Mouse (Mus musculus) stomach, postnatal 0 days (tissue): ENCODE measurements at regions not wholly inside any gene's neighbourhood (a gene's known extent, or its start where the extent isn't known, plus 50 kb on each side); places are given as distances from the start of the nearest gene placed in this dataset.

Source experiments
- CTCF ChIP-seq: IDR thresholded peaks from 2 replicates; pipeline ENCODE4 v1.5.1; 2016; ENCODE audit warnings: antibody characterized with exemption, low read depth, mild to moderate bottlenecking, moderate library complexity
- EP300 ChIP-seq: optimal IDR thresholded peaks from 2 replicates; pipeline ENCODE3; 2016; ENCODE audit warnings: antibody characterized with exemption

- TF ChIP-seq CTCF: no peak
- TF ChIP-seq EP300: no peak
Measured at GRCm38 (mm10) chr3:148561211-148561610, 429.1 kb downstream of the Adgrl2 start.
